Mouse (Mus musculus): ENCODE measurements around the gene Tyw1. TPM values are rescaled to one million over a fixed set of nuclear protein-coding genes. Genes with fewer than 3 reads are reported as not detected.

Tyw1 gene
- polyA plus RNA-seq, 1 experiment from 2014 or later = 26.4 TPM

GRCm38 (mm10) chr5:130222146-130223004 lies 33.0 kb upstream of the Tyw1 start:
- ATAC-seq (ENCODE audit: low FRiP score, low TSS enrichment) (peak; percentile 92), DNase-seq (peak; percentile 95)
- Histone ChIP-seq H3K27me3 (ENCODE audit: control insufficient read depth, insufficient read depth, low read length) (no peaks in the 10 kb centered on the region), H3K4me1 (ENCODE audit: control insufficient read depth, insufficient read depth, low read length) (peaks cover 11% of the 10 kb centered on the region; the same call in 1 of the 2 replicates), H3K4me3 (replicated peaks; ENCODE audit: low read depth, low read length) (peak overlapping the region; percentile 99), H3K36me3 (ENCODE audit: control insufficient read depth, insufficient read depth, low read length) (no peaks in the 10 kb centered on the region), H3K27ac (replicated peaks; ENCODE audit: low read depth, low read length) (peak overlapping the region; percentile 78), H3K9me3 (ENCODE audit: control insufficient read depth, low read length) (no peaks in the 10 kb centered on the region), H3K4me2 (ENCODE audit: low read length) (peak overlapping the region; percentile 73), H3K9ac (replicated peaks; ENCODE audit: low read length) (peak overlapping the region; percentile 94)
- WGBS = under 1% methylated on average over 88 of the region's 88 CpGs

GRCm38 (mm10) chr5:130226790-130227189 lies 28.6 kb upstream of the Tyw1 start:
- Histone ChIP-seq H3K27me3 (ENCODE audit: control insufficient read depth, insufficient read depth, low read length) (no peaks in the 10 kb centered on the region), H3K4me2 (ENCODE audit: low read length) (no peak overlapping the region), H3K27ac (replicated peaks; ENCODE audit: low read depth, low read length) (no peak overlapping the region), H3K36me3 (ENCODE audit: control insufficient read depth, insufficient read depth, low read length) (peaks cover 21% of the 10 kb centered on the region), H3K4me1 (ENCODE audit: control insufficient read depth, insufficient read depth, low read length) (peaks cover 11% of the 10 kb centered on the region; the same call in 1 of the 2 replicates), H3K9me3 (ENCODE audit: control insufficient read depth, low read length) (no peaks in the 10 kb centered on the region), H3K9ac (replicated peaks; ENCODE audit: low read length) (no peak overlapping the region), H3K4me3 (replicated peaks; ENCODE audit: low read depth, low read length) (no peak overlapping the region)
- DNase-seq = no peak
- ATAC-seq (ENCODE audit: low FRiP score, low TSS enrichment) = no peak
- 94% methylated on average over 3 of the region's 3 CpGs for WGBS

GRCm38 (mm10) chr5:130228120-130228519 lies 27.3 kb upstream of the Tyw1 start:
- no peaks in the 10 kb centered on the region for H3K27me3 ChIP-seq (ENCODE audit: control insufficient read depth, insufficient read depth, low read length)

GRCm38 (mm10) chr5:130236302-130236701 lies 19.1 kb upstream of the Tyw1 start:
- Histone ChIP-seq H3K9ac (replicated peaks; ENCODE audit: low read length) (no peak overlapping the region), H3K27me3 (ENCODE audit: control insufficient read depth, insufficient read depth, low read length) (no peaks in the 10 kb centered on the region), H3K4me2 (ENCODE audit: low read length) (no peak overlapping the region), H3K36me3 (ENCODE audit: control insufficient read depth, insufficient read depth, low read length) (peaks cover 95% of the 10 kb centered on the region), H3K9me3 (ENCODE audit: control insufficient read depth, low read length) (no peaks in the 10 kb centered on the region), H3K4me1 (ENCODE audit: control insufficient read depth, insufficient read depth, low read length) (no peaks in the 10 kb centered on the region), H3K27ac (replicated peaks; ENCODE audit: low read depth, low read length) (no peak overlapping the region), H3K4me3 (replicated peaks; ENCODE audit: low read depth, low read length) (no peak overlapping the region)
- DNase-seq (no peak), ATAC-seq (ENCODE audit: low FRiP score, low TSS enrichment) (no peak)
- 97% methylated on average over 8 of the region's 8 CpGs for WGBS

More at GRCm38 (mm10) chr5:130228120-130228519, 27.3 kb upstream of the Tyw1 start:
- H3K9ac ChIP-seq (replicated peaks; ENCODE audit: low read length) = no peak overlapping the region
- H3K4me3 ChIP-seq (replicated peaks; ENCODE audit: low read depth, low read length) = no peak overlapping the region
- no peak for ATAC-seq (ENCODE audit: low FRiP score, low TSS enrichment)
- peaks cover 8% of the 10 kb centered on the region; the same call in 1 of the 2 replicates for H3K4me1 ChIP-seq (ENCODE audit: control insufficient read depth, insufficient read depth, low read length)
- H3K4me2 ChIP-seq (ENCODE audit: low read length) = no peak overlapping the region
- no peak for DNase-seq
- 90% methylated on average over 4 of the region's 4 CpGs for WGBS
- H3K9me3 ChIP-seq (ENCODE audit: control insufficient read depth, low read length) = no peaks in the 10 kb centered on the region
- H3K36me3 ChIP-seq (ENCODE audit: control insufficient read depth, insufficient read depth, low read length) = peaks cover 34% of the 10 kb centered on the region
- H3K27ac ChIP-seq (replicated peaks; ENCODE audit: low read depth, low read length) = no peak overlapping the region

GRCm38 (mm10) chr5:130239236-130239635 lies 16.2 kb upstream of the Tyw1 start:
- H3K4me3 ChIP-seq (replicated peaks; ENCODE audit: low read depth, low read length) = no peak overlapping the region
- no peak overlapping the region for H3K9ac ChIP-seq (replicated peaks; ENCODE audit: low read length)
- peaks cover 92% of the 10 kb centered on the region for H3K36me3 ChIP-seq (ENCODE audit: control insufficient read depth, insufficient read depth, low read length)
- DNase-seq = no peak
- H3K4me2 ChIP-seq (ENCODE audit: low read length) = no peak overlapping the region
- ATAC-seq (ENCODE audit: low FRiP score, low TSS enrichment) = no peak
- H3K4me1 ChIP-seq (ENCODE audit: control insufficient read depth, insufficient read depth, low read length) = no peaks in the 10 kb centered on the region
- no peak overlapping the region for H3K27ac ChIP-seq (replicated peaks; ENCODE audit: low read depth, low read length)
- no peaks in the 10 kb centered on the region for H3K9me3 ChIP-seq (ENCODE audit: control insufficient read depth, low read length)
- 93% methylated on average over 7 of the region's 7 CpGs for WGBS
- no peaks in the 10 kb centered on the region for H3K27me3 ChIP-seq (ENCODE audit: control insufficient read depth, insufficient read depth, low read length)

- Histone ChIP-seq H3K9me3 (ENCODE audit: control insufficient read depth, low read length) (no peaks in the 10 kb centered on the region), H3K4me1 (ENCODE audit: control insufficient read depth, insufficient read depth, low read length) (no peaks in the 10 kb centered on the region), H3K27ac (replicated peaks; ENCODE audit: low read depth, low read length) (no peak overlapping the region), H3K27me3 (ENCODE audit: control insufficient read depth, insufficient read depth, low read length) (no peaks in the 10 kb centered on the region), H3K4me3 (replicated peaks; ENCODE audit: low read depth, low read length) (no peak overlapping the region), H3K36me3 (ENCODE audit: control insufficient read depth, insufficient read depth, low read length) (peaks cover 92% of the 10 kb centered on the region), H3K4me2 (ENCODE audit: low read length) (no peak overlapping the region), H3K9ac (replicated peaks; ENCODE audit: low read length) (no peak overlapping the region)
- ATAC-seq (ENCODE audit: low FRiP score, low TSS enrichment) (no peak), DNase-seq (no peak)
- WGBS = 100% methylated on average over 2 of the region's 2 CpGs
Observed at GRCm38 (mm10) chr5:130239856-130240255, 15.6 kb upstream of the Tyw1 start.

- H3K9ac ChIP-seq (replicated peaks; ENCODE audit: low read length) = no peak overlapping the region
- no peak overlapping the region for H3K4me3 ChIP-seq (replicated peaks; ENCODE audit: low read depth, low read length)
- H3K9me3 ChIP-seq (ENCODE audit: control insufficient read depth, low read length) = no peaks in the 10 kb centered on the region
- peaks cover 93% of the 10 kb centered on the region for H3K36me3 ChIP-seq (ENCODE audit: control insufficient read depth, insufficient read depth, low read length)
- no peak for DNase-seq
- H3K4me2 ChIP-seq (ENCODE audit: low read length) = no peak overlapping the region
- no peaks in the 10 kb centered on the region for H3K4me1 ChIP-seq (ENCODE audit: control insufficient read depth, insufficient read depth, low read length)
- 94% methylated on average over 12 of the region's 12 CpGs for WGBS
- no peak for ATAC-seq (ENCODE audit: low FRiP score, low TSS enrichment)
- no peak overlapping the region for H3K27ac ChIP-seq (replicated peaks; ENCODE audit: low read depth, low read length)
- H3K27me3 ChIP-seq (ENCODE audit: control insufficient read depth, insufficient read depth, low read length) = no peaks in the 10 kb centered on the region
Observed at GRCm38 (mm10) chr5:130241426-130241825, 14.0 kb upstream of the Tyw1 start.

- H3K4me1 ChIP-seq (ENCODE audit: control insufficient read depth, insufficient read depth, low read length) = no peaks in the 10 kb centered on the region
- 91% methylated on average over 5 of the region's 5 CpGs for WGBS
- no peaks in the 10 kb centered on the region for H3K27me3 ChIP-seq (ENCODE audit: control insufficient read depth, insufficient read depth, low read length)
- peaks cover 95% of the 10 kb centered on the region for H3K36me3 ChIP-seq (ENCODE audit: control insufficient read depth, insufficient read depth, low read length)
- H3K27ac ChIP-seq (replicated peaks; ENCODE audit: low read depth, low read length) = no peak overlapping the region
- DNase-seq (no peak), ATAC-seq (ENCODE audit: low FRiP score, low TSS enrichment) (no peak)
- no peak overlapping the region for H3K9ac ChIP-seq (replicated peaks; ENCODE audit: low read length)
- no peak overlapping the region for H3K4me3 ChIP-seq (replicated peaks; ENCODE audit: low read depth, low read length)
- H3K4me2 ChIP-seq (ENCODE audit: low read length) = no peak overlapping the region
- no peaks in the 10 kb centered on the region for H3K9me3 ChIP-seq (ENCODE audit: control insufficient read depth, low read length)
Observed at GRCm38 (mm10) chr5:130247823-130248222, 7.6 kb upstream of the Tyw1 start.

All from midbrain, embryonic 14.5 days (tissue).